Mouse (Mus musculus): ENCODE results near the gene Gm17660. TPM values are rescaled to one million over a fixed set of nuclear protein-coding genes. Genes with fewer than 3 reads are reported as not detected.
"Not testable (repeated sequence)": the region's sequence is repeated elsewhere in the genome, so short reads cannot be mapped to it uniquely, and the experiment has no call there.

Gm17660 gene
- total RNA-seq, 2 experiments from 2014 or later = not detected

- Histone ChIP-seq H3K27ac (no peak overlapping the region), H3K4me3 (no peak overlapping the region)
- TF ChIP-seq CTCF (conservative IDR thresholded peaks at IDR 0.05) = no peak
- no peak for DNase-seq (ENCODE audit: low spot score in 2 of 2)
These were observed 52.6 kb downstream of the Gm17660 start for GRCm38 (mm10) chr5:104024762-104025161.

DNA sequence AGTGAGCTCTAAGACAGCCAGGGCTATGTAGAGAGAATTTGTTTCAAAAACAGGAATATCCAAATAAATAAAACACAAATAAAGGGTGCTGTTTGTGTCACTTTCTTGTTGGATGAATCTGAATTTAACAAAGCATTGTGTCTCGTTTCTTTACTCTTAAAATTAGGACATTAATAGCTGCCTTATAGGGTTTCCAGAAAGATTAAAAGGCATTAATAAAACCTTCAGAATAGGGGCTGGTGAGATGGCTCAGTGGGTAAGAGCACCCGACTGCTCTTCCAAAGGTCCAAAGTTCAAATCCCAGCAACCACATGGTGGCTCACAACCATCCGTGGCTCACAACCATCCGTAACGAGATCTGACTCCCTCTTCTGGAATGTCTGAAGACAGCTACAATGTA lies 53.2 kb downstream of the Gm17660 start:
- DNase-seq (ENCODE audit: low spot score in 2 of 2); H3K4me3 ChIP-seq; H3K27ac ChIP-seq: not testable (repeated sequence)

- no peak for TF ChIP-seq CTCF (conservative IDR thresholded peaks at IDR 0.05)
- no peak overlapping the region; the same call in 1 of the 2 replicates for H3K27ac ChIP-seq
- DNase-seq (ENCODE audit: low spot score in 2 of 2) = no peak
- H3K4me3 ChIP-seq = no peak overlapping the region
These were observed 54.0 kb downstream of the Gm17660 start for GRCm38 (mm10) chr5:104023289-104024020.

- no peak for DNase-seq (ENCODE audit: low spot score in 2 of 2)
- no peak for TF ChIP-seq CTCF (conservative IDR thresholded peaks at IDR 0.05)
- Histone ChIP-seq H3K4me3 (peak overlapping the region; percentile 58), H3K27ac (peak overlapping the region; percentile 94)
These were observed 54.9 kb downstream of the Gm17660 start for GRCm38 (mm10) chr5:104022558-104022957.

- Histone ChIP-seq H3K4me3 (peak within 1 kb of the TSS; percentile 58), H3K27ac (peak within 1 kb of the TSS; percentile 94)
- TF ChIP-seq CTCF (conservative IDR thresholded peaks at IDR 0.05) = peak; percentile 22; the same call in 1 of the 2 replicates
- DNase-seq (ENCODE audit: low spot score in 2 of 2) = peak; percentile 69 to 71
These were observed 55.6 kb downstream of the Gm17660 start, which contains the start of gene Hsd17b11 for GRCm38 (mm10) chr5:104021597-104022378. Gene Hsd17b11 (minus strand): TSS chr5:104021919.

Small RNA genes lying within 50 kb of the gene (microRNA-seq; reads per million reads assigned to microRNA genes)
- gene Mir5619 = 0 to 0.37 reads per million in 2 experiments

Other genes starting within 250 kb of the Gm17660 start
- 10 to 100 TPM; 30.4 to 32.7 TPM for gene Klhl8, start 166.3 kb downstream of the Gm17660 start, total RNA-seq (2021)
- gene Hsd17b13, start 100.2 kb downstream of the Gm17660 start, total RNA-seq (2021) = not detected
- gene Hsd17b11, start 55.7 kb downstream of the Gm17660 start, total RNA-seq (2021) = 10 to 100 TPM; 48.0 to 53.9 TPM
- 10 to 100 TPM; 66.4 to 71.5 TPM for gene Nudt9, start 31.3 kb downstream of the Gm17660 start, total RNA-seq (2021)
- 1,000 to 10,000 TPM; 1,426 to 1,439 TPM for gene Sparcl1, start 36.1 kb upstream of the Gm17660 start, total RNA-seq (2021)
- not detected for gene Dspp, start 93.1 kb upstream of the Gm17660 start, total RNA-seq (2021)
- 1 to 10 TPM; 4.4 to 5.2 TPM for gene Dmp1, start 125.0 kb upstream of the Gm17660 start, total RNA-seq (2021)
- gene Ibsp, start 221.6 kb upstream of the Gm17660 start, total RNA-seq (2021) = under 1 TPM in 1 of 2 experiments, not detected in 1; 0.23 TPM
- not detected for gene Mepe, start 247.7 kb upstream of the Gm17660 start, total RNA-seq (2021)